Mouse (Mus musculus): ENCODE results near the gene Zfp688.
"Not testable (repeated sequence)": the region's sequence is repeated elsewhere in the genome, so short reads cannot be mapped to it uniquely, and the experiment has no call there.

DNA sequence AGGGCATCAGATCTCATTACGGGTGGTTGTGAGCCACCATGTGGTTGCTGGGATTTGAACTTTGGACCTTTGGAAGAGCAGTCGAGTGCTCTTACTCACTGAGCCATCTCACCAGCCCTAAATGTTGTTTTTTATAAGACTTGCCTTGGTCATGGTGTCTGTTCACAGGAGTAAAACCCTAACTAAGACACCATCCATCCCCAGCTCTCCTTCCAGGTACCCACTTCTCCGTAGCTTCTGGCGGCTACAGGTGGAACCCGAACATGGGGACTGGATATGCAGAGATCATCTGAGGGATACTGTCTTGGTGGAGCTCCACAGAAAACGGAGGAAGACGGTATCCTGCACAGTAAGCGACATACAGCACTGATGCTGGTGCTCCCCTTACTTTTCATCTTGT lies 37.4 kb upstream of the Zfp688 start, which contains the start of gene Prr14:
- not testable (repeated sequence) for TF ChIP-seq CTCF (IDR thresholded peaks at IDR 0.05 in 2 of 3, conservative IDR thresholded peaks at IDR 0.05 in 1 of 3; ENCODE audit: control insufficient read depth in 1 of 3, insufficient read depth in 1 of 3, low read depth in 2 of 3, low read length in 3 of 3, poor library complexity in 1 of 3, severe bottlenecking in 1 of 3); NRF1 (IDR thresholded peaks at IDR 0.05; ENCODE audit: insufficient read depth, low read depth, low read length, poor library complexity, severe bottlenecking); POLR2A (IDR thresholded peaks at IDR 0.05; ENCODE audit: control insufficient read depth in 1 of 2, insufficient read depth in 1 of 2, low read depth in 1 of 2, low read length in 2 of 2, poor library complexity in 1 of 2); NELFE (IDR thresholded peaks at IDR 0.05; ENCODE audit: low read depth, low read length); MAX (IDR thresholded peaks at IDR 0.05; ENCODE audit: low read length); TCF12 (IDR thresholded peaks at IDR 0.05; ENCODE audit: low read depth, low read length)
